Mouse (Mus musculus): ENCODE measurements around the gene Fos. TPM values are rescaled to one million over a fixed set of nuclear protein-coding genes. Genes with fewer than 3 reads are reported as not detected.
A peak's percentile ranks its signal among the peaks of the same experiment; 100 is the strongest.

The Fos gene
- total and polyA plus RNA-seq, 3 experiments, result 4.0 to 18.3 (median 10.2) TPM

DNA sequence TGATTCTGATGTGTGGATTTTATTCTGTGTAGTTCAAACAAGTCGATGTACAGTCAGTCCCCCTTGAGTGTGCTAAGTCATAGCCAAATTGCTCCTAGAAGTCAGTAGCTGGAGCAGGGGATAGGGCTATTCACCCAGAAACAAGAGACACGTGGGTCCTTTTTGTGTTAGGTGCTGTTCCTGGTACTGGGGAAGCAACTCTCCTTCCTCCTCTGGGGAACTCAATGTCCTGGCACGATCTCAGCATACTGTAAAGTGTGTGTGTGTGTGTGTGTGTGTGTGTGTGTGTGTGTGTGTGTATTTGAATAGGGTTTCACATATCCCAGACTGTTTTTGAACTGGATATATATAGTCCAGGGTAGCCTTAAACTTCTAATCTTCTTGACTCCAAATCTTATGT is 8.8 kb upstream of the Fos start:
- Histone ChIP-seq H3K27me3 (ENCODE audit: insufficient read depth, low read length) (peaks cover 81% of the 10 kb centered on the region), H3K4me3 (ENCODE audit: low read depth, low read length) (no peak overlapping the region), H3K4me1 (ENCODE audit: insufficient read depth, low read depth, low read length) (peaks cover 24% of the 10 kb centered on the region), H3K9me3 (replicated peaks) (no peaks in the 10 kb centered on the region), H3K36me3 (replicated peaks) (no peaks in the 10 kb centered on the region)
- TF ChIP-seq POLR2AphosphoS5 (IDR thresholded peaks at IDR 0.05; ENCODE audit: insufficient replicate concordance, low read depth, low read length) (no peak), GATA2 (IDR thresholded peaks at IDR 0.05; ENCODE audit: borderline replicate concordance, low read depth, low read length) (no peak), TAL1 (conservative IDR thresholded peaks at IDR 0.05; ENCODE audit: low read depth, low read length) (no peak), GATA1 (IDR thresholded peaks at IDR 0.05; ENCODE audit: borderline replicate concordance, low read length) (no peak), CTCF (IDR thresholded peaks at IDR 0.05; ENCODE audit: low read depth, low read length) (no peak)
- DNase-seq (ENCODE audit: low spot score), result no peak
- no peak for ATAC-seq (ENCODE audit: extremely low read depth, insufficient number of reproducible peaks, low FRiP score, poor library complexity, severe bottlenecking)

DNA sequence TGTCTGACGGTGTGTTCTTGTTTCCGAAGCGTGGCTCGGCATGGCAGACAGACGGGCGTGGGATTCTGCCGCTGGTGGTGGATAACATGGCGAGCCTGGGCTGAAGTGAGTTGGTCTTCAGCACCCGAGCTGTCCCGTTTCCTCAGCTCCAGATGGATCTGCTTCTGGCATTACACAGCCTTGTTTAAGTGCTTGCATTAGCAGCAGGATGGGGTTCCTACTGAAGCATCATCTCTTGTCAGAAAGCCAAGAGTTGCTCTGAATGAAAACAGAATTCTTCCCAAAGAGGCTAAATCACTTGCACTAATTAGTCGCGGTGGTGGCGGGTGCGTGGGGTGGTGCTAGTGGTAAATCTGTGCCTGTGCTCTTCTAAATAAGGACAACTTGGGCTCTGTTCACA is 5.8 kb upstream of the Fos start:
- TF ChIP-seq CTCF (IDR thresholded peaks at IDR 0.05; ENCODE audit: low read depth, low read length) (no peak), GATA1 (IDR thresholded peaks at IDR 0.05; ENCODE audit: borderline replicate concordance, low read length) (no peak), POLR2AphosphoS5 (IDR thresholded peaks at IDR 0.05; ENCODE audit: insufficient replicate concordance, low read depth, low read length) (no peak), TAL1 (conservative IDR thresholded peaks at IDR 0.05; ENCODE audit: low read depth, low read length) (no peak), GATA2 (IDR thresholded peaks at IDR 0.05; ENCODE audit: borderline replicate concordance, low read depth, low read length) (no peak)
- no peaks in the 10 kb centered on the region for H3K9me3 ChIP-seq (replicated peaks)
- H3K4me3 ChIP-seq (ENCODE audit: low read depth, low read length), result no peak overlapping the region
- no peaks in the 10 kb centered on the region for H3K36me3 ChIP-seq (replicated peaks)
- peaks cover 87% of the 10 kb centered on the region for H3K27me3 ChIP-seq (ENCODE audit: insufficient read depth, low read length)
- peaks cover 38% of the 10 kb centered on the region for H3K4me1 ChIP-seq (ENCODE audit: insufficient read depth, low read depth, low read length)
- no peak for DNase-seq (ENCODE audit: low spot score)
- no peak for ATAC-seq (ENCODE audit: extremely low read depth, insufficient number of reproducible peaks, low FRiP score, poor library complexity, severe bottlenecking)

DNA sequence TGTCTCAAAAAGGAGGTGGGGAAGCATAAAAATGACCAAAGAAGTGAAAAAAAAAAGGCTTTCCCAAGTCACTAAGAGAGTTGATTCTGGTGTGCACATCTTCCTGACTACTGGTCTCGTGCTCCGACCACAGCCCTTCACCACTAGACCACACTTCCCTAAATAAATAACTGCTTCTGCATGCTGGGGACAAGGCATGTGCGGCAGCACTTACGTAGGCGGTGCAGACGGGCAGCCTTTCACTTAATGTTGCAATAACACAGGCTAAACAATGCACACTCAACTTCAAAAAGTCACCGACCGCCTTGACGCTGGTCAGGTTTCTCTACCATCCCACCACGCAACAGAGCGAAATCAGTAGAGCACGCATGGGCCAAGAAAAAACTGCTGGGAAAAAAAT is 5.0 kb upstream of the Fos start:
- H3K27me3 ChIP-seq (ENCODE audit: insufficient read depth, low read length), result peaks cover 85% of the 10 kb centered on the region

DNA sequence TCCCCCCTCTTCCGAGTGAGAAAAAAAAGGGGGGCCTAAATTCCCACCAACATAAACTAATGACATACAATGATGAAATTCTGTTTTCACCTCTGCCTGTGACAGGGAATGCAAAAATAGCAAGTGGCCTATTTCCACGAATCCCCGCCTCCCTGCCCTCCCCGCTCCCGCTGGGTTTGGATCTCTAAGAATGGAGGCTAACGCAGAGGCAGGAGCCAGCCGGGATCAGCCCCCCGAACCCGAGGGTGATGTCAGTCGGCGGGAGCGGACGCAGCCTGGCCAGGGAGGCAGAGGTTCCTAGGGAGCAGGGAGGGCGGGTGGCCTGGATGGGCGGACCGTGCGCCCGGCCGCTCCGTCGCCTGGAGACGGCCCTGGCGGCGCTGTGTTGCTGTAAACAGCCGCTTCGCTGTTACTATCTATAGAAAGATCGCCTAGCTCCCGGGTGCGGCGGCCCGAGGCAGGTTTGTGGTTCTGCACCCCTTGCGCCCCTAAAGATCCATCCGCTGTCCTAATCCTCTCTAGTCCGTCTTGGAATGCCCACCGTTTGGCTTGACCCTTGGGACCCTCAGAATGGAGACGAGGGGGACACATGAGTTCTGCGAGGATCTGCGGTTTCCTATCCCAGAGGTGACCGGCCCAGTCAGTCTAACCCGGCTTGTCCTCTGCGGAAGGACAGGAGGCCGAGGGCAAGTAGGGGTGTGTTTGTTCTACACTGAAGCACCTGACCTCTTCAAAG is 1.6 kb upstream of the Fos start:
- DNase-seq (ENCODE audit: low spot score), result peak; percentile 66
- peak overlapping the region; percentile 73 for H3K4me3 ChIP-seq (ENCODE audit: low read depth, low read length)
- peaks cover 84% of the 10 kb centered on the region for H3K27me3 ChIP-seq (ENCODE audit: insufficient read depth, low read length)
- H3K9me3 ChIP-seq (replicated peaks), result no peaks in the 10 kb centered on the region
- H3K4me1 ChIP-seq (ENCODE audit: insufficient read depth, low read depth, low read length), result peaks cover 61% of the 10 kb centered on the region
- peaks cover 3% of the 10 kb centered on the region for H3K36me3 ChIP-seq (replicated peaks)
- no peak for ATAC-seq (ENCODE audit: extremely low read depth, insufficient number of reproducible peaks, low FRiP score, poor library complexity, severe bottlenecking)
- no peak for TF ChIP-seq GATA1 (IDR thresholded peaks at IDR 0.05; ENCODE audit: borderline replicate concordance, low read length)
- no peak for TF ChIP-seq CTCF (IDR thresholded peaks at IDR 0.05; ENCODE audit: low read depth, low read length)
- no peak for TF ChIP-seq GATA2 (IDR thresholded peaks at IDR 0.05; ENCODE audit: borderline replicate concordance, low read depth, low read length)
- TF ChIP-seq TAL1 (conservative IDR thresholded peaks at IDR 0.05; ENCODE audit: low read depth, low read length), result no peak
- TF ChIP-seq POLR2AphosphoS5 (IDR thresholded peaks at IDR 0.05; ENCODE audit: insufficient replicate concordance, low read depth, low read length), result no peak

More for the DNA sequence above, 5.0 kb upstream of the Fos start:
- H3K36me3 ChIP-seq (replicated peaks), result no peaks in the 10 kb centered on the region
- no peak for TF ChIP-seq POLR2AphosphoS5 (IDR thresholded peaks at IDR 0.05; ENCODE audit: insufficient replicate concordance, low read depth, low read length)
- no peak for TF ChIP-seq GATA2 (IDR thresholded peaks at IDR 0.05; ENCODE audit: borderline replicate concordance, low read depth, low read length)
- TF ChIP-seq GATA1 (IDR thresholded peaks at IDR 0.05; ENCODE audit: borderline replicate concordance, low read length), result no peak
- no peak for TF ChIP-seq CTCF (IDR thresholded peaks at IDR 0.05; ENCODE audit: low read depth, low read length)
- TF ChIP-seq TAL1 (conservative IDR thresholded peaks at IDR 0.05; ENCODE audit: low read depth, low read length), result no peak
- DNase-seq (ENCODE audit: low spot score) (no peak), ATAC-seq (ENCODE audit: extremely low read depth, insufficient number of reproducible peaks, low FRiP score, poor library complexity, severe bottlenecking) (0 out of 2 replicates have a peak, but pooled peaks have one; percentile 12)
- no peaks in the 10 kb centered on the region for H3K9me3 ChIP-seq (replicated peaks)
- H3K4me1 ChIP-seq (ENCODE audit: insufficient read depth, low read depth, low read length), result peaks cover 46% of the 10 kb centered on the region
- no peak overlapping the region for H3K4me3 ChIP-seq (ENCODE audit: low read depth, low read length)

DNA sequence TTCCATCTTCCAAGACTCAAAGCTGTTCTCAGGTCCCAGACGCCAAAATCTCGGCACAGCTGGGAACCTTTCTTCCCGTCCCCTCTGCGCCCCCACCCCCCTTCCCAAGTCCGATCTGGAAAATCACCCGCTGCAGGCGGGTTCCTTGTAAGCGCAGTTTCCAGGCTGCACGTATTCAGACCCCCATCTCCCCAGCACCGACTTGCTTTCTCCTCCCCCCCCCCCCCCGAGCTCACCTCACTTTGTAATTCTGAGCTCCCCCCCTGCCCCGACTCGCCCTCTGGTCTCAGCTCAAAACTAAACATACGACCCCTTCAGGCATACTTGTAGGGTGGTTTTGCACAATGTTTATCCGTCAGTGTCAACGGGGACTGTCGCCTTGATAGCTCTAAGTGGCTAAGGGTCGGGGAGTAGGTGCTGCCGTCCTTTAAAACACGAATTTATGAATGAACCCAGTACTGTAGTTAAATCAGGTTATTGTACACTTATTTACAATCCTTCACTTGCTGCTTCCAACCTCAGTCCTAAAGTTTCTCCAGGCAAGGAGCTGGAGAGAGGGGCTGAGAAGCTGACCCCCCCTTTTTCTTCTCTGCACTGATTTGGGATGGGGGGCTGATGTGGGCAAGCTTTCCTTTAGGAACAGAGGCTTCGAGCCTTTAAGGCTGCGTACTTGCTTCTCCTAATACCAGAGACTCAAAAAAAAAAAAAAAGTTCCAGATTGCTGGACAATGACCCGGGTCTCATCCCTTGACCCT is 857 bp upstream of the Fos start:
- no peaks in the 10 kb centered on the region for H3K9me3 ChIP-seq (replicated peaks)
- no peak for DNase-seq (ENCODE audit: low spot score)
- no peak for TF ChIP-seq POLR2AphosphoS5 (IDR thresholded peaks at IDR 0.05; ENCODE audit: insufficient replicate concordance, low read depth, low read length)
- no peak for TF ChIP-seq CTCF (IDR thresholded peaks at IDR 0.05; ENCODE audit: low read depth, low read length)
- no peak for TF ChIP-seq GATA2 (IDR thresholded peaks at IDR 0.05; ENCODE audit: borderline replicate concordance, low read depth, low read length)
- no peak for TF ChIP-seq TAL1 (conservative IDR thresholded peaks at IDR 0.05; ENCODE audit: low read depth, low read length)
- TF ChIP-seq GATA1 (IDR thresholded peaks at IDR 0.05; ENCODE audit: borderline replicate concordance, low read length), result no peak
- H3K4me3 ChIP-seq (ENCODE audit: low read depth, low read length), result peak overlapping the region; percentile 73
- H3K27me3 ChIP-seq (ENCODE audit: insufficient read depth, low read length), result peaks cover 77% of the 10 kb centered on the region
- H3K4me1 ChIP-seq (ENCODE audit: insufficient read depth, low read depth, low read length), result peaks cover 66% of the 10 kb centered on the region
- no peak for ATAC-seq (ENCODE audit: extremely low read depth, insufficient number of reproducible peaks, low FRiP score, poor library complexity, severe bottlenecking)
- H3K36me3 ChIP-seq (replicated peaks), result peaks cover 3% of the 10 kb centered on the region
